Mouse (Mus musculus) c-Kit-negative CD71-positive TER-119-positive erythroid progenitor cells, embryonic 14.5 days (primary cell): Measurements from ENCODE around the gene Ccnjl.

Source experiments
- DNase-seq: peaks from one replicate; pipeline ENCODE4 v3.0.0-alpha.2; 2013; ENCODE audit warnings: low read depth, low spot score

Ccnjl gene

GRCm38 (mm10) chr11:43520521-43520920 is 8.1 kb upstream of the Ccnjl start:
- no peak for DNase-seq

DNA sequence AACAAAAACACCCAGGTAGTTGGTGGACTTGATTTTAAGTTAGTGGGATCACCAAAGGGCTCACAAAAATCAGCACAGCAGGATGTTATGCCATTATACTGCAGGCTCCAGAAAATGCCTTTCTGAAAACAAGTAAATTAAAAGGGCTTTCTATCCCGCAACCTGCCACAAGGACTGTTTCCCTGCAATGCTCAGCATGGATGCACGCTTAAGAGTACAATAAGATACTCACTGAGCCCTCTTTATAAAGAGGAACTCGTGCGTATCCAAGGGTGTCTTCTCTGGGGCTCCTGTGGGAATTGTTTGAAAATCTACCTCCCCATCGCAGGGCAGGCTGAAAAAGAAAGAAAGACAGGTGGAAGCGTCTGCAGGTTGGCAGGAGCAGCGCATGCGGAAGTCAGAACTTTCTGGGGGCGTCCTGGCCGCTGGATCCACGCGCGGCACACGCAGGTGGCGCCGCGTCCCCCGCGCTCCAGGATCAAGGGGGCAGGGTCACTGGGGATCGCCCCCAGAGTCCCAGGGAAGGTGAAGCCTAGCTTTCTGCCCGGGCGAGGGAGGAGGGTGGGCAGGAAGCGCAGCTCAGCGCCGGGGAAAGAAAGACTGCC is 404 bp upstream of the Ccnjl start:
- DNase-seq: no peak

GRCm38 (mm10) chr11:43530043-43530442 is 1.5 kb downstream of the Ccnjl start:
- no peak for DNase-seq

GRCm38 (mm10) chr11:43531619-43532018 is 3.0 kb downstream of the Ccnjl start:
- DNase-seq: no peak

DNA sequence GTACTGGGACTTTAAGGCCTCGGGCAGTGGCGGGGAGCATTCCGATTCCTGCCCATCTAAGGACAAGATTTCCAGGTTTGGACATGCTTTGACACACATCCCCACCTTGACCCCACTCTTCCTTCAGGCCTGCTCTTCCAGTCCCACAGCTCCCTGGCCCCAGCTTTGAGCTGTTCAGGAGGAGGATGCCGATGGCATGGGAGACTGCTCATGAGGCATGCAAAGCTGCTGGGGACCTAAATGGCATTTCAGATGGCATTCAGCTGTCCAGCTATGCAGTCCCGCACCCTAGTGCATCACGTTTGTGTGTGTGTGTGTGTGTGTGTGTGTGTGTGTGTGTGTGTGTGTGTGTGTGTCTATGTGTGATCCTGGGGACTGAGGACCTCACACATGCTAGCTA is 8.5 kb downstream of the Ccnjl start:
- no peak for DNase-seq

- DNase-seq: no peak
Measured at GRCm38 (mm10) chr11:43539863-43540262, 11.3 kb downstream of the Ccnjl start.

DNA sequence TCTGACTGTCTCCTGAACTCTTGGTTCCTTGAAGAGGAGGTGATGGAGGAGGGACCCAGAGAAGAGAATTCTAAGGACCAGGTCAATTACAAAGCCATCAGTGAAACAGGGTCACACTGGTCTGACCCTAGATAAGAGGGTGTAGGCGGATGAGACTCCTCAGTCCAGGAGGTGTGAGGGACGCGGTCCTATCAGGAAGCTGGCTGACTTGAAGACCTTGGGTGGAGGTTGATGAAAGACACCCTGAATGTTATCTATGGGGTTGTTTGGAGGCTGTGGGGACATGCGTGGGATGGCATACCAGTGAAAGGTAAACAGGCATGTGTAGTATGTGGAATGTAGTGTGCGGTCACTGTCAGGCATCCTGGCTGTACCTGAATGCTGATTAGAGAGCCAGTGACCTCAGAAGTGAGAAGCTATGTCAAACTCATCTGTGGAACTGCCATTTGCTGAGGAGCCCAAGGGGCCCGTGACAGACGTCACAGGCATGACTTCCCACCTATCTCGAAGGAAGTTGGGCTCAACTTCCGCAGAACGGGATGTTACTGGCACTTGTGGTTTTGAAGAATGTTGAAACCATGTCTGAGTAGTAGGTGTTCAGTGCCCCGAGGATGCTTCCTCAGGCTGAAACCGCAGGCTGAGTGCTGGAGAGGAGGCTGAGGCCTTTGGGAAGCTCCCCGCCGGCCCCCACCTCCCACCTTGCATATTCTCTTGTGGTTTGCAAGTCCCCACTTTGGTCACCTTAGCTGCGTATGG is 15.3 kb downstream of the Ccnjl start:
- DNase-seq: no peak

DNA sequence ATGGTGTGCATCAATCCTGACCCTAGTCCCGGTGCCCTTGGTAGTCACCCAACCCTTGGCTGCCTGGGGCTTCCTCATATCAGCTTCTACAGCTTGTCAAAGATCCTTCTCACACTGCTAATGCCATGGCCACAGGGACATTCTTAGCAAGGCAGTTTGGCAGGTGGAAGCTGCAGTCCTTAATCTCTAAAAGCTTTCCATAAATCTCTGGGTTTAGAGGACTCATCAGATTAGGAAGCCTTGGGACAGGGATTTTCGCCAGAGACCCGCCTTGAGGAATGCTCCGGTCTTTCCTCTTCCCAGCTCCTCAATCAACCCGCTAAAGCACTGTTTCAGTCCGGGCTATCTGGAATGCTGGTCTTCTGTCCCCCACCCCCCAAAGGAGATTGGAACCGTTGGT is 16.2 kb downstream of the Ccnjl start:
- no peak for DNase-seq

GRCm38 (mm10) chr11:43545873-43546475 is 17.4 kb downstream of the Ccnjl start:
- DNase-seq: no peak

DNA sequence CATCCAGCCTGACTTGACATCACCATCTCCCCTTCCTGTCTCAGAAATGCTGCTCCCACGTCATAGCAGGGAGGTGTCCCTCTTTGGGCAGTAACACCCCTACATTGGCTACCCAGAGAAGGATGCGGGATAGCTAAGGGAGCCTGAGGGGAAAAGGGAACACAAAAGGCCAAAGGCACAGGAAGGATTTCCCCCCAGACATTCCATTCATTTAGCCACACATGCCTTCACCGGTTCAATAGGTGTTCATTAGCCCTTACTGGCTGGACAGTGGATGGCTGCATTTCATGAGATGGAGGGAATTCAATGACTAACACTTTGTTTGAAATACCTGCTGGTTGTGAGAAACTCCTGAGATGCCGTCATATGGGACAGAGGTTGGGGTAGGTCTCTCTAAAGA is 18.1 kb downstream of the Ccnjl start:
- no peak for DNase-seq

- DNase-seq: no peak
Measured at GRCm38 (mm10) chr11:43548148-43548547, 19.6 kb downstream of the Ccnjl start.

GRCm38 (mm10) chr11:43548657-43549435 is 20.3 kb downstream of the Ccnjl start:
- no peak for DNase-seq

- no peak for DNase-seq
Measured at GRCm38 (mm10) chr11:43549701-43550100, 21.1 kb downstream of the Ccnjl start.

GRCm38 (mm10) chr11:43551756-43552155 is 23.2 kb downstream of the Ccnjl start:
- no peak for DNase-seq

- no peak for DNase-seq
Measured at GRCm38 (mm10) chr11:43552675-43553074, 24.1 kb downstream of the Ccnjl start.

GRCm38 (mm10) chr11:43556538-43556937 is 28.0 kb downstream of the Ccnjl start:
- DNase-seq: no peak

DNA sequence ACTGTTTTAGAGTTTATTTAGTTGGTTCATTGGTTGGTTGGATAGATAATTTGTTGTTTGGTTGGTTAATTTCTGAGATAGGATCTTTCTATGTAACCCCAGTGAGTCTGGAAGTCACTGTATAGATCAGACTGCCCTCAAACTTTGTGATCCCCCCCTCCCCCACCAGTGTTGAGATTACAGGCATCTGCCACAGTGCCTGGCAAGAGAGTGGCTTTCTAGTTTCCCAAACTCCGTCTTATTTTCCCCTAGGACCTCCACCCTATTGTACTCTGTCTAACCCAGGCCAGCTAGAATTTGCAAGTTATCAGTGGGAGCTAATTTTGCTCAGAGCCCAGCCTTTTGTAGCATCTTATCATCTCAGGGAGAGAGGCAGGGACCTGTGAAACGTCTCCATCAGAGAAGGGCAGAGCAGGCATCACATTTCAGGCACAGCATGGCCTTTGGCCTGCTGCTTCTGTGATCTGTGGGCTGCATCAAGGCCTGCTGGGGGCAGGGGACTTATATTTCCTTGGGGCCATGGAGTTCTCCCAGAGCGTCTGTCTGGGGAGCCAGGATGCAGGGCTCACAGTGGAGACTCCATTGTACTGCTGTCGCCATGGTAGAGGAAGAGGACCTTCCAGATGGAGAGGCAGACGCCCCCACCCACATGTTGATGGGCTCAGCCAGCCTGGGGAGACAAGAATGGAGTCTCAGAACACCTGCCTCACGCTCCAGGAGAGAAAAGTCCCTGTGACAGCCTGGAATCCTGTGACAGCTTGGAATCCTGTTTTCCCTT is 31.1 kb downstream of the Ccnjl start:
- DNase-seq: no peak

DNA sequence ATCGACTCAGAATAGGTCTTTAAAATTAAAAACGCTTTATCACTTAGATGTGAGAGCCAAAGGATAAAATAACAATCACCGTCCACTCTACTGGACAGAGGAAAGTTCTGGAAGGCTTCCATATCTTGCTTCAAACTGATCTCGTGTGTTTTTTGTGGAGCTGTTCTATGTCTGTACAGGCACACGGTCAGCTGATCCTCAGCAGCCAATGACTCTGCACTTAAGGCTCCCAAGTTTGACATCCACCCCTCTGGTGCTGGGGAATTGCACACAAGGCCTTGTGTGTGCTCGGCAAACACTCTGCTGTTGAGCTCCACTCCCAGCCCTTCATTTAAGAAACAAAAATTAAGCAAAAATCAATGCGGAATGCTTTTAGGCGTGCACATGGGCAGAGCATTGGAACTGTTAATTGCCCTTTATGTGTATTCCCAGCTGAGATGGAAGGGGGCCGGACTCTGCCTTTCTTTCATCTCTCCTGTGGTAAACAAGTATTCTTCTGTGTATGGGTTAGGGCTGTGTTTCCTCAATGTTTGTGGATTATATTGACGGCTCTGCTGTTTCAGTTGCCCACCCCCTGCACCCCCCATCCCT is 35.2 kb downstream of the Ccnjl start:
- DNase-seq: no peak

DNA sequence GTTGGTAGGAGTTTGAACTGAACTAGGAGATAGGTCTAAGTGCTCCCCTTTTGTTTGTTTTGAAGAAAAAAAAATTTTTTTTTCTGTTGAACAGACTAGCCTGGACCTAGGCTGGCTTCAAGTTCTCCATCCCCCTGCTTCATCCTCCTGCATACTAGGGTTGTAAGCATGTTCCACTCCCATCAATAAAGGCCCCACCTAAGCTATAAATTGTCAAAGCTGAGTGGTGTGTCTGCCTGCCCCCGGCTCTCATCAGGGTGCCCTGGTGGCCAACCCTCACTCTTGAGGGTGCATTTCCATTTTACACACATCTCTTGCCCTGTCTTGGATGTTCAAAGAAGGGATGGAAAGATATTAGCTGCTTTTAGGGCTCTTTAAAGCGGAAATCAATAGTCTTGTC is 36.8 kb downstream of the Ccnjl start:
- DNase-seq: no peak

GRCm38 (mm10) chr11:43565852-43566251 is 37.3 kb downstream of the Ccnjl start:
- DNase-seq: no peak

GRCm38 (mm10) chr11:43566696-43567095 is 38.1 kb downstream of the Ccnjl start:
- DNase-seq: no peak
